ENCODE assay signal across 7 mouse cellular contexts in genomic region chr16:4667190-4667808, GRCm38 (mm10). TPM values are rescaled to one million over a fixed set of nuclear protein-coding genes. Genes with fewer than 3 reads are reported as not detected.
DNase-seq lines count a peak whose midpoint lies in the region; ATAC-seq lines count a peak whose summit lies in the region.

No protein-coding gene starts in this region.

- no peaks in the 10 kb centered on the region for H3K4me1 ChIP-seq in midbrain, embryonic 12.5 days

- H3K27me3 ChIP-seq in midbrain, embryonic 12.5 days: no peaks in the 10 kb centered on the region

- intact Hi-C loops in left cerebral cortex, postnatal 4 days (cut with DNase I): loop anchor here (1.0 to 5.0 kb wide), 2 partner anchors 35 to 178 kb away; no protein-coding TSS in a partner anchor

- WGBS in midbrain, embryonic 12.5 days: 29% methylated on average over 3 of the region's 3 CpGs

- H3K9me3 ChIP-seq in midbrain, embryonic 12.5 days: no peaks in the 10 kb centered on the region

- peak; percentile 94 for DNase-seq in adrenal gland, postnatal 10 days
- peak; percentile 87 for DNase-seq in embryo, embryonic 11.5 days (ENCODE audit: low read depth, low spot score)
- peak; percentile 74 for DNase-seq in kidney, adult 11 months
- peak; percentile 91 for DNase-seq in left cerebral cortex, postnatal 4 days
- peak; percentile 82 for DNase-seq in skeletal muscle tissue, adult 2 months (ENCODE audit: low read depth, low spot score)

- H3K9ac ChIP-seq in midbrain, embryonic 12.5 days (replicated peaks): no peak overlapping the region

- peaks cover 23% of the 10 kb centered on the region for H3K36me3 ChIP-seq in midbrain, embryonic 12.5 days

- ATAC-seq in granulocyte monocyte progenitor cell, adult 5-6 weeks (replicated peaks; ENCODE audit: poor library complexity, severe bottlenecking): peak; percentile 86
- ATAC-seq in midbrain, embryonic 12.5 days (ENCODE audit: low FRiP score, low read depth): peak; percentile 70; the same call in 1 of the 2 replicates

- no peak overlapping the region for H3K4me2 ChIP-seq in midbrain, embryonic 12.5 days (replicated peaks)

- no peak overlapping the region for H3K4me3 ChIP-seq in midbrain, embryonic 12.5 days

- no peak overlapping the region for H3K27ac ChIP-seq in midbrain, embryonic 12.5 days (replicated peaks)

RNA-seq across cellular contexts. Expression of gene Coro7, which starts 12.3 kb away (rescaled TPM):
- total RNA-seq in adrenal gland, postnatal 10 days (2021): 10 to 100 TPM; 27.9 to 38.7 TPM
- 115 and 187 TPM in 2 replicates for total RNA-seq in granulocyte monocyte progenitor cell, adult 5-6 weeks (2014; fragmentation: Nextera tagmentation)
- total RNA-seq in granulocyte monocyte progenitor cell, adult 5-6 weeks (2017): 39.8 and 58.1 TPM in 2 replicates
- 100 to 1,000 TPM in 1 of 2 experiments, 10 to 100 TPM in 1; 99.4 to 104 TPM for total RNA-seq in left cerebral cortex, postnatal 4 days (2021)
- 21.7 and 22.6 TPM in 2 replicates for polyA plus RNA-seq in midbrain, embryonic 12.5 days (2016; fragmentation: Nextera tagmentation; extraction: Ambion mirVana)

RNA-seq across cellular contexts. Expression of gene Dnaja3, which starts 27.5 kb away (rescaled TPM):
- 100 to 1,000 TPM; 161 to 167 TPM for total RNA-seq in adrenal gland, postnatal 10 days (2021)
- 41.9 and 45.8 TPM in 2 replicates for total RNA-seq in granulocyte monocyte progenitor cell, adult 5-6 weeks (2014; fragmentation: Nextera tagmentation)
- 60.9 and 66.4 TPM in 2 replicates for total RNA-seq in granulocyte monocyte progenitor cell, adult 5-6 weeks (2017)
- 10 to 100 TPM; 40.0 to 40.2 TPM for total RNA-seq in left cerebral cortex, postnatal 4 days (2021)
- 55.9 and 58.5 TPM in 2 replicates for polyA plus RNA-seq in midbrain, embryonic 12.5 days (2016; fragmentation: Nextera tagmentation; extraction: Ambion mirVana)

RNA-seq across cellular contexts. Expression of gene Vasn, which starts 27.6 kb away (rescaled TPM):
- total RNA-seq in adrenal gland, postnatal 10 days (2021): 10 to 100 TPM; 10.0 to 14.7 TPM
- total RNA-seq in granulocyte monocyte progenitor cell, adult 5-6 weeks (2014; fragmentation: Nextera tagmentation): not detected in 2 replicates
- total RNA-seq in granulocyte monocyte progenitor cell, adult 5-6 weeks (2017): 0.67 TPM in 1 of 2 replicates, not detected in the other
- total RNA-seq in left cerebral cortex, postnatal 4 days (2021): 1 to 10 TPM; 2.6 to 3.2 TPM
- polyA plus RNA-seq in midbrain, embryonic 12.5 days (2016; fragmentation: Nextera tagmentation; extraction: Ambion mirVana): 7.7 and 11.1 TPM in 2 replicates

RNA-seq across cellular contexts. Expression of gene Pam16, which starts 42.5 kb away (rescaled TPM):
- 100 to 1,000 TPM; 115 to 116 TPM for total RNA-seq in adrenal gland, postnatal 10 days (2021)
- total RNA-seq in granulocyte monocyte progenitor cell, adult 5-6 weeks (2014; fragmentation: Nextera tagmentation): 42.3 and 113 TPM in 2 replicates
- 45.2 and 50.0 TPM in 2 replicates for total RNA-seq in granulocyte monocyte progenitor cell, adult 5-6 weeks (2017)
- total RNA-seq in left cerebral cortex, postnatal 4 days (2021): 10 to 100 TPM; 76.7 to 85.7 TPM
- 112 and 123 TPM in 2 replicates for polyA plus RNA-seq in midbrain, embryonic 12.5 days (2016; fragmentation: Nextera tagmentation; extraction: Ambion mirVana)

RNA-seq across cellular contexts. Expression of gene Nmral1, which starts 51.9 kb away (rescaled TPM):
- 10 to 100 TPM; 11.6 to 14.4 TPM for total RNA-seq in adrenal gland, postnatal 10 days (2021)
- total RNA-seq in granulocyte monocyte progenitor cell, adult 5-6 weeks (2014; fragmentation: Nextera tagmentation): 50.8 and 61.6 TPM in 2 replicates
- 75.7 and 82.9 TPM in 2 replicates for total RNA-seq in granulocyte monocyte progenitor cell, adult 5-6 weeks (2017)
- 10 to 100 TPM; 26.6 to 28.8 TPM for total RNA-seq in left cerebral cortex, postnatal 4 days (2021)
- polyA plus RNA-seq in midbrain, embryonic 12.5 days (2016; fragmentation: Nextera tagmentation; extraction: Ambion mirVana): 131 and 141 TPM in 2 replicates
